Mouse (Mus musculus): ENCODE results near the gene Pex19. TPM values are rescaled to one million over a fixed set of nuclear protein-coding genes. Genes with fewer than 3 reads are reported as not detected.

Pex19 gene
- 31.7 TPM for polyA plus RNA-seq (2017; shearing (Covaris generic))

GRCm38 (mm10) chr1:172126376-172127347, at the start of gene Pex19:
Pex19 (plus strand) TSS chr1:172126755.

GRCm38 (mm10) chr1:172082101-172082898, 44.3 kb upstream of the Pex19 start, which contains the start of the genes Copa and Ncstn:
Copa (plus strand) TSS chr1:172082529.
Ncstn (minus strand) TSS chr1:172082795.

GRCm38 (mm10) chr1:172147835-172148278, 21.3 kb downstream of the Pex19 start, which contains the start of gene Dcaf8:
Dcaf8 (plus strand) TSS chr1:172148084.

Other genes starting within 250 kb of the Pex19 start
- not detected for gene Gm10521, start 231.1 kb upstream of the Pex19 start, polyA plus RNA-seq (2017; shearing (Covaris generic))
- gene Slamf6, start 209.2 kb upstream of the Pex19 start, polyA plus RNA-seq (2017; shearing (Covaris generic)): 328 TPM
- 0.22 TPM for gene Vangl2, start 98.3 kb upstream of the Pex19 start, polyA plus RNA-seq (2017; shearing (Covaris generic))
- gene Nhlh1, start 69.2 kb upstream of the Pex19 start, polyA plus RNA-seq (2017; shearing (Covaris generic)): not detected
- gene Copa, start 44.2 kb upstream of the Pex19 start, polyA plus RNA-seq (2017; shearing (Covaris generic)): 178 TPM
- gene Ncstn, start 44.0 kb upstream of the Pex19 start, polyA plus RNA-seq (2017; shearing (Covaris generic)): 108 TPM
- gene Dcaf8, start 21.3 kb downstream of the Pex19 start, polyA plus RNA-seq (2017; shearing (Covaris generic)): 107 TPM
- 104 TPM for gene Pea15a, start 80.0 kb downstream of the Pex19 start, polyA plus RNA-seq (2017; shearing (Covaris generic))
- not detected for gene Casq1, start 93.1 kb downstream of the Pex19 start, polyA plus RNA-seq (2017; shearing (Covaris generic))
- not detected for gene Atp1a4, start 131.7 kb downstream of the Pex19 start, polyA plus RNA-seq (2017; shearing (Covaris generic))
- gene Igsf8, start 134.9 kb downstream of the Pex19 start, polyA plus RNA-seq (2017; shearing (Covaris generic)): 55.0 TPM
- gene Atp1a2, start 171.3 kb downstream of the Pex19 start, polyA plus RNA-seq (2017; shearing (Covaris generic)): not detected
- not detected for gene Kcnj9, start 202.6 kb downstream of the Pex19 start, polyA plus RNA-seq (2017; shearing (Covaris generic))
- gene Kcnj10, start 214.5 kb downstream of the Pex19 start, polyA plus RNA-seq (2017; shearing (Covaris generic)): 0.18 TPM
- gene Pigm, start 249.8 kb downstream of the Pex19 start, polyA plus RNA-seq (2017; shearing (Covaris generic)): 12.6 TPM